Mouse (Mus musculus): Measurements from ENCODE around the gene Tada2b. TPM values are rescaled to one million over a fixed set of nuclear protein-coding genes. Genes with fewer than 3 reads are reported as not detected.

Tada2b gene
- polyA plus RNA-seq, 2 experiments = 3.7 to 11.0 TPM

- no peaks in the 10 kb centered on the region for H3K27me3 ChIP-seq (ENCODE audit: control insufficient read depth, insufficient read depth, low read length)
- ATAC-seq (ENCODE audit: low FRiP score, low read depth) (no peak), DNase-seq (ENCODE audit: low spot score) (peak; percentile 55)
- no peaks in the 10 kb centered on the region; the same call in 1 of the 2 replicates for H3K36me3 ChIP-seq (ENCODE audit: control insufficient read depth, insufficient read depth, low read length)
- no peak overlapping the region for H3K9ac ChIP-seq (ENCODE audit: low read depth, low read length, severe bottlenecking)
- H3K4me1 ChIP-seq (ENCODE audit: control insufficient read depth, insufficient read depth, low read length) = peaks cover 10% of the 10 kb centered on the region
- TF ChIP-seq POLR2A (IDR thresholded peaks at IDR 0.05; ENCODE audit: borderline replicate concordance, extremely low read depth, insufficient read depth, insufficient read length) = no peak
- H3K27ac ChIP-seq (replicated peaks; ENCODE audit: low read depth, low read length) = no peak overlapping the region
- no peak overlapping the region for H3K4me3 ChIP-seq (replicated peaks; ENCODE audit: low read length)
- H3K4me2 ChIP-seq (replicated peaks; ENCODE audit: low read depth, low read length, severe bottlenecking) = no peak overlapping the region
- WGBS = 20% methylated on average over 7 of the region's 7 CpGs
- no peaks in the 10 kb centered on the region for H3K9me3 ChIP-seq (ENCODE audit: control insufficient read depth, low read length)
Observed at GRCm38 (mm10) chr5:36462810-36463209, 21.3 kb downstream of the Tada2b start.

DNA sequence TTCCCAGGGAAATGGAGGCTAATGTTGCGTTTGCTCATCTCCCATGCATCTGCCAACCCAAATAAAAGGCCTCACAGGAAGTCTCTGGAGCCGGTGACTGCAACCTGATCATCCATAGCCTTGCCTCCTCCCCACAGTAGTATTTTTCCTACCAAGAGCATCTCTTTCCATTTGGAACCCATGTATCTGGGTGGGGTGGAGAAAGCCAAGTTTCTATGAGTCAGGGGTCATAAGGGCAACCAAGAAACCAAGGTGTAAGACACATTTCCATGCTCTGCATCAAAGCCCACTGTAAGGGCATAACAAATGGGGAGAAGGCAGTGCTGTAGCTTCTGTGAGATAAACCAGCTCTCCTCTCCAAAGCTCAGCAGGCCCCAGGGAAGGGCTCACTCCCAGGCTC lies 22.9 kb downstream of the Tada2b start:
- H3K9me3 ChIP-seq (ENCODE audit: control insufficient read depth, low read length) = no peaks in the 10 kb centered on the region
- ATAC-seq (ENCODE audit: low FRiP score, low read depth) (no peak), DNase-seq (ENCODE audit: low spot score) (no peak)
- H3K27me3 ChIP-seq (ENCODE audit: control insufficient read depth, insufficient read depth, low read length) = no peaks in the 10 kb centered on the region
- H3K4me2 ChIP-seq (replicated peaks; ENCODE audit: low read depth, low read length, severe bottlenecking) = no peak overlapping the region
- H3K36me3 ChIP-seq (ENCODE audit: control insufficient read depth, insufficient read depth, low read length) = no peaks in the 10 kb centered on the region
- no peak for TF ChIP-seq POLR2A (IDR thresholded peaks at IDR 0.05; ENCODE audit: borderline replicate concordance, extremely low read depth, insufficient read depth, insufficient read length)
- no peak overlapping the region for H3K27ac ChIP-seq (replicated peaks; ENCODE audit: low read depth, low read length)
- WGBS = 51% methylated on average over 2 of the region's 2 CpGs
- H3K4me3 ChIP-seq (replicated peaks; ENCODE audit: low read length) = no peak overlapping the region
- no peak overlapping the region for H3K9ac ChIP-seq (ENCODE audit: low read depth, low read length, severe bottlenecking)
- H3K4me1 ChIP-seq (ENCODE audit: control insufficient read depth, insufficient read depth, low read length) = peaks cover 10% of the 10 kb centered on the region

DNA sequence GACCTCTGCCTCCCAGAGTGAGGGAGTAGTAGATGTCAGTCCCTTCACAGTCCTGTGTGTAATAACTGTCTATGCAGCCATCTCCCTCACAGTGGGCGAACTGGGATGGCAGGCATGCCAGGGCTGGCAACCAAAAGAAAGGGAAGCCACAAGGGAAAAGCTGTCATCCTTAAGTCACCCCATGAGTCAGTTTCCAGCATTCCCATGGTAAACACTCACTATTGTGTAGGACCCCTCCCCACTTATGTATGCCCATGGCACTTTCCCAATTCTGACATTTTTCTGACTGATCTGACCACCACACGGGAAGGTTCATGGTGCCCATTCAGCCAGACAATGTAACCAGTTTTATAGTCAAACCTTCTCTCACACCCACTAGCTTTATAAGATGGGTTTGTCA lies 23.4 kb downstream of the Tada2b start:
- no peak for ATAC-seq (ENCODE audit: low FRiP score, low read depth)
- Histone ChIP-seq H3K9me3 (ENCODE audit: control insufficient read depth, low read length) (no peaks in the 10 kb centered on the region), H3K36me3 (ENCODE audit: control insufficient read depth, insufficient read depth, low read length) (no peaks in the 10 kb centered on the region), H3K4me3 (replicated peaks; ENCODE audit: low read length) (no peak overlapping the region), H3K4me2 (replicated peaks; ENCODE audit: low read depth, low read length, severe bottlenecking) (no peak overlapping the region), H3K4me1 (ENCODE audit: control insufficient read depth, insufficient read depth, low read length) (peaks cover 5% of the 10 kb centered on the region), H3K27ac (replicated peaks; ENCODE audit: low read depth, low read length) (no peak overlapping the region), H3K9ac (ENCODE audit: low read depth, low read length, severe bottlenecking) (no peak overlapping the region; the same call in 1 of the 2 replicates), H3K27me3 (ENCODE audit: control insufficient read depth, insufficient read depth, low read length) (no peaks in the 10 kb centered on the region)
- TF ChIP-seq POLR2A (IDR thresholded peaks at IDR 0.05; ENCODE audit: borderline replicate concordance, extremely low read depth, insufficient read depth, insufficient read length) = no peak
- WGBS = 82% methylated on average over 2 of the region's 2 CpGs
- no peak for DNase-seq (ENCODE audit: low spot score)

GRCm38 (mm10) chr5:36458926-36459325 lies 25.2 kb downstream of the Tada2b start:
- TF ChIP-seq POLR2A (IDR thresholded peaks at IDR 0.05; ENCODE audit: borderline replicate concordance, extremely low read depth, insufficient read depth, insufficient read length) = no peak
- ATAC-seq (ENCODE audit: low FRiP score, low read depth) (no peak), DNase-seq (ENCODE audit: low spot score) (peak; percentile 49)
- Histone ChIP-seq H3K9ac (ENCODE audit: low read depth, low read length, severe bottlenecking) (no peak overlapping the region), H3K36me3 (ENCODE audit: control insufficient read depth, insufficient read depth, low read length) (no peaks in the 10 kb centered on the region), H3K4me1 (ENCODE audit: control insufficient read depth, insufficient read depth, low read length) (peaks cover 2% of the 10 kb centered on the region; the same call in 1 of the 2 replicates), H3K4me2 (replicated peaks; ENCODE audit: low read depth, low read length, severe bottlenecking) (no peak overlapping the region), H3K27me3 (ENCODE audit: control insufficient read depth, insufficient read depth, low read length) (no peaks in the 10 kb centered on the region), H3K27ac (replicated peaks; ENCODE audit: low read depth, low read length) (no peak overlapping the region), H3K4me3 (replicated peaks; ENCODE audit: low read length) (no peak overlapping the region), H3K9me3 (ENCODE audit: control insufficient read depth, low read length) (no peaks in the 10 kb centered on the region)
- whole genome bisulfite sequencing = 13% methylated on average over 4 of the region's 4 CpGs

- H3K4me3 ChIP-seq (replicated peaks; ENCODE audit: low read length) = no peak overlapping the region
- no peak for DNase-seq (ENCODE audit: low spot score)
- WGBS = 68% methylated on average over 4 of the region's 4 CpGs
Observed at GRCm38 (mm10) chr5:36457706-36458105, 26.4 kb downstream of the Tada2b start.

GRCm38 (mm10) chr5:36452821-36453220 lies 31.3 kb downstream of the Tada2b start:
- Histone ChIP-seq H3K4me1 (ENCODE audit: control insufficient read depth, insufficient read depth, low read length) (no peaks in the 10 kb centered on the region), H3K27ac (replicated peaks; ENCODE audit: low read depth, low read length) (no peak overlapping the region), H3K4me3 (replicated peaks; ENCODE audit: low read length) (no peak overlapping the region), H3K4me2 (replicated peaks; ENCODE audit: low read depth, low read length, severe bottlenecking) (no peak overlapping the region), H3K27me3 (ENCODE audit: control insufficient read depth, insufficient read depth, low read length) (no peaks in the 10 kb centered on the region), H3K36me3 (ENCODE audit: control insufficient read depth, insufficient read depth, low read length) (no peaks in the 10 kb centered on the region), H3K9me3 (ENCODE audit: control insufficient read depth, low read length) (no peaks in the 10 kb centered on the region), H3K9ac (ENCODE audit: low read depth, low read length, severe bottlenecking) (no peak overlapping the region)
- ATAC-seq (ENCODE audit: low FRiP score, low read depth) (no peak), DNase-seq (ENCODE audit: low spot score) (no peak)
- 77% methylated on average over 6 of the region's 6 CpGs for WGBS
- no peak for TF ChIP-seq POLR2A (IDR thresholded peaks at IDR 0.05; ENCODE audit: borderline replicate concordance, extremely low read depth, insufficient read depth, insufficient read length)

More at GRCm38 (mm10) chr5:36457706-36458105, 26.4 kb downstream of the Tada2b start:
- Histone ChIP-seq H3K9me3 (ENCODE audit: control insufficient read depth, low read length) (no peaks in the 10 kb centered on the region), H3K4me1 (ENCODE audit: control insufficient read depth, insufficient read depth, low read length) (no peaks in the 10 kb centered on the region), H3K9ac (ENCODE audit: low read depth, low read length, severe bottlenecking) (no peak overlapping the region), H3K4me2 (replicated peaks; ENCODE audit: low read depth, low read length, severe bottlenecking) (no peak overlapping the region), H3K36me3 (ENCODE audit: control insufficient read depth, insufficient read depth, low read length) (no peaks in the 10 kb centered on the region), H3K27me3 (ENCODE audit: control insufficient read depth, insufficient read depth, low read length) (no peaks in the 10 kb centered on the region), H3K27ac (replicated peaks; ENCODE audit: low read depth, low read length) (no peak overlapping the region)
- no peak for ATAC-seq (ENCODE audit: low FRiP score, low read depth)
- no peak for TF ChIP-seq POLR2A (IDR thresholded peaks at IDR 0.05; ENCODE audit: borderline replicate concordance, extremely low read depth, insufficient read depth, insufficient read length)

Measured in limb, embryonic 14.5 days (tissue).